Mouse (Mus musculus): ENCODE measurements around the gene Pign.

The Pign gene

DNA sequence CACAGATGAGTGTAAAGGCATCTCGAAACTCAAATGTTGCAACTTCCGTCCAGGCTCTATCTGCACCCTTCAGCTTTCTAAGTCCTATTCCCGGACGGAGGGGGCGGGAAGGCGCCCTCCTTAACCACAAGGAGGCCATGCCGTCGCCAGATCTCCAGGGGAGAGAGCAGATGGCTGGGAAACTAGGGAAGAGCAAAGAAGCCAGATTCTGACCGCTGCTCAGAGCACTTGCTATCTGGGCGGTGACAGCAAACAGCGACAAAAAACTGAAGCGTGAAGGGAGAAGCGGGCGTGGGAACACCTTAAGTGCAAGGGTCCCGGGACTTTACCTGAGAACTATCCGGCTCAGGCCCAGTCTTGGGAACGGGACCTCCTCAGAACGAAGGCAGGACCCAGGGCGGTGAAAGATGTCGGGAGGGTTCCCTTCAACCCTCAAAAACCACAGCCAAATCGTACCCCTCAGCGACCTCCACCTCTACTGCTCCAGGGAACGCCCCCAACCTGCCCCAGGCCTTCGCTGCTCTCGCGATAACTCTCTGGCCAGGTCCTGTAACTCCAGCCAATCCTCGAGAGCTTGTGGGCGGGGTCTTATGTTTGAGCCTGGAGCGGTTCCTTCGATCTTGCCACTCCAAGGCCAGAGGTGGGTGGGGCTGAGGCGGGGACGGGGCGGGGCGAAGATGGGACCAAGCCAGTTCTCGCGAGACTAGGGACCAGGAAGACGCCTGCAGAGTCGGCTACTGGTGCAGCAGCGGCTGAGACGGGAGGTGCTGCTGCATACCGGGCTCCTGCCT lies at the start of gene Pign, which contains the start of gene Relch:
Gene Pign, minus strand, starts transcription at position 507 of the 791 bp plus-strand sequence.
Gene Relch, plus strand, starts transcription at position 691 of the 791 bp plus-strand sequence.
- peak; percentile 95 for DNase-seq

DNA sequence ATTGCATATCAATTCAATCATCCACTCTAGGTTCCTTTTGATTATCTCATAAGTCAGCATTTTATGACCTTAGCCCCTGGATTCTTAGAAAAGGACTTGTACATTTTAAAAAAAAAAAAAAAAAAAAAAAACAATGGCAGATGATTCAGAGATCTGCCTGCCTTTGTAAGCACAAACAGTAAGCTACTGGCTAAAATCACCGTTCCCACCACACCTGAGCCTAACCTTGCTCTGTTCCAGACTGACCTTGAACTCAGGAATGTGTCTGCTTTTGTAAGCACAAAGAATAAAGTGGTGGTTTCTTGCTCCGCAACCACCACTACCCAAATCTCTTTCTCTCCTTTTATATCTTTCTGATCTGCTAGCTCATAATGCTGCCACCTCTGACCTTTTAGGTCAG lies 49.3 kb upstream of the Pign start:
- DNase-seq, result no peak

DNA sequence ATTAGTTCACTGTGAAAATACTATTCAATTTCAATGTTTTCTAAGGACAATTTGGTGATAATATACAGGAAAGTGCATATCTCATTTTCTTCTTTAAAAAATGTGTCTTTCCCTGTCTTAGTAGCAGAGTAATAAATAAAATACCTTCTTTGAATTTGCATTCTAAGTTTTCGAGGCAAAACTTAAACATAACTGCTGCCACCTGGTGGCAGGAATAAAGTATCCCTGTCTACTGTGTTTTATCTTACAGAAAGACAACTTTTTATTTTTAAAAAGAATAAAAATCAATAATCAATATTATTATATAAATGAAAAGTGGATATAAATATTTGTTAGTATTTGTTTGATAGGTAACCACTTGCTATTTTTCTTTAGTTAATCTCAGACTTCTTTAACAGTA lies 47.8 kb upstream of the Pign start:
- DNase-seq, result no peak

DNA sequence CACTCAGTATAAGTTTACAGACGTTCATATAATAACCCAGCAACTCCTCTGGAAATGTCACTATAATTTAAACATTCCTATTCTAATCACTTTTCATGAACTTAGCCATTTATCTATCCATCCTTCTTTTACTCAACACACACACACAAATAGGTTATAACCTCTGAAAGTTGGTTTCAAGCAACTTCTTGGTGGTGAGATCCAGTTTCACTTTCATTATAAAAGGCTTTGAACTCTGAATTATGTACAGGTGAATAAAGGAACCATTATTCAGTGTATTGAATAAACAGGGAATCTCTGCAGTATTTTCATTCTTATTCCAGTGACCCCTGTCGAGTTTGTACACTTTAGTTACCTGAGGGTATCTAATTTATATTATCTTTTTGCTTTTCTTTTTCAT lies 45.9 kb upstream of the Pign start:
- DNase-seq, result no peak

DNA sequence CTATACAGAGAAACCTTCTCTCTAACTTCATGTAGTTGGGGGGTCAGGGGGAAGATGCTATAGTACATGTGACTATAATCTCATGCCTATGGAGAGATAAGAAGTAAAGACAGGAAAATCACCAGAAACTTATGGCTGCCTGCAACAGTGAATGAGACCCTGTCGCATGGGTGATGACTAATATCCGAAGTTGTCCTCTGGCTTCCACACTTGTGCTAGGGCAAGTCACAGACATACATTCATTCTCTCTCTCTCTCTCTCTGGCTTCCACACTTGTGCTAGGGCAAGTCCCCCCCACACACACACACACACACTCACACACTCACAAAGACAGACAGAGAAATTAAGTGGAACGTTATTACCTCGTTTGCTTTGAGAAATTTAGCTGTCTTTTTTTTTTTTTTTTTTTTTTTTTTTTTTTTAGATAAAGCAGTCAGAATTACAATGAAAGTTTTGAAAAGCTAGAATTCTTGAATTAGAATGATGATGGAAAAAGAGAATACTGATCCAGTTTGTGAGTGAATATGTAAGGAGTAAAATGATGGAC lies 37.6 kb upstream of the Pign start:
- no peak for DNase-seq

DNA sequence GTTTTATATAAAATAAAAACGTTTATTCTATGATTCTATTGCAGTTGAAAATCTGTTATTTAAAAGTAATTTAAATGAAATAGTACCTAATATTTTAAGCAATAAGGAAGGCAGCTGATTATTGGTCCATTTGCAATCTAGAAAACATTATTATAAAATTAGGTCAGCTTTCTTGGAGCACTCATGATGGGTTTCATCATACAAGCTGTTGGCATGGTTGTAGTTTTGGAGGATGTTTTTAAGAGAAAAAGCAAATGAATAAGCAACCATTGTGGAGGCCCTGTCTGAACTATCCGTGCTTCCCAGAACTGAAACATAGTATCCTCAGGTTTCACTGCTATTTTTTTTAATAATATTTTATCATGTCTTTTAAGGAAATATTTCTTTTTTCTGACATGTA lies 32.1 kb upstream of the Pign start:
- no peak for DNase-seq

DNA sequence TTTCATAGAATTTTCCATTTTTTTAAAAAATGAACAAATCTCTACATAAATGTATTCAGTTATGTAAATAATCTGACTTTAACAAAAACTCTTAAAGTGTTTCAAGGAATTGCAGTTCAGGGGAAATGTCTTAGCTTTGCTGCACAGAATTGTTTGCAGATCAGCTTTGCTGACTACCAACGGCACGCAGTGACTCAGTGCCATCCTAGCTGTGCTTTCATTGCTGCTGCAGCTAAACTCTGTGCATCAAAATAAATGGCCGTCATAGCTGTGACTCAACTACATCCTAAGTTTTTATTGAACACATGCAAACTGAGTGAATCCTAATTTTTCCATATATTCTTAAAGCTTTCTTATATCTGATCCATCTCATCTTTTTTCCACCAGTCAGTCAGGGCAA lies 22.0 kb upstream of the Pign start:
- peak; percentile 15 for DNase-seq

DNA sequence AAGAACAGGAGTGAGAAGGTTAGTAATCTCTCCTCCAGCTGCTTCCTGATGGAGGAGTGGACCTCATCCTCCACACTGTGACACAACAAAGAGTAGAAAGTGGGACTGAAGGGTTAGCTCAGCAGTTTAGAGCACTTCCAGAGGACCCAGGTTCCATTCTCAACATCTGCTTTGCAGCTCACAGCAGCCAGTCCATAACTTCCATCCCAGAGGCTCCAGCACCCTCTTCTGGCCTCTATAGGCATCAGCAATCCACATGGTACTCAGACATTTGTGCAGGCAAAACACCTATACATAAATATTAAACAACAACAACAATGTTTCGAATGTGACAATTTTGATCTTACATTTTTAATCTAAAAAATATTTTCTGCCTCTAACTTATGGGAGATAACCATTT lies 17.1 kb upstream of the Pign start:
- no peak for DNase-seq

DNA sequence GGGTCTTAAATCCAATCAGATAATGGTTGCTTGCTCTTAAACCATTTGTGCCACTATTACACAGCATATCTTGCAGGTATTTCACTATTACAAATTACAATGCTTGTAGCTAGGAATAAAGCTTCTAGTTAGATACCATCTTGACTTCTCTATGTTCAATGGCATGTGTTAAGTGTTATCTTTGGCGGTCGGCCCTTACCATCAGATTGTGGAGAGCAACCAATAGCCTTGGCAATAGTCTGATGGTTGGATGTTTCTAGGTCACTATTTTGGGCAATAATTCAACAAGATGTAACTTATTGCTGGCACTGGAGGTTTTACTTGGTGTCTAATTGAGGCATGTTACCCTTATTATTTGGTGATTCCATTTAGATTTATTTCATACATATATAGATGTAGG lies 11.3 kb upstream of the Pign start:
- no peak for DNase-seq

DNA sequence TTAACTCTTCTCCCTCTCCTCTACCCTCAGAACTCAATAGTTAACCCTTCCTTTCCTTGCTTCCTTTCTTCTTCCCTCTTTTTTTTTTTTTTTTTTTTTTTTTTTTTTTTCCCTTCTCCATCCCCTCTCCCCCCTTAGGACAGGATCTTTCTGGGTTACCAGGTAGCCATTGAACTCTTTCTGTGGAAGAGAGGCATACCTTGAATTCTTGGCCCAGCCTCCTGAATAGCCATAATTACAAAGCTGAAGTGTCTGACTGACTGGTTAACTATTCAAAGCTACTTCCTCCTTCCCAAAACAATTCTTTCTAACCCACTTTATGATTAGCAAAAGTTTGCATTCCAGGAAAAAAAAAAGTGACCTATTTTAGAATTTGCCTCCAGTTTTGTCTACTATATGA lies 6.2 kb upstream of the Pign start:
- no peak for DNase-seq

DNA sequence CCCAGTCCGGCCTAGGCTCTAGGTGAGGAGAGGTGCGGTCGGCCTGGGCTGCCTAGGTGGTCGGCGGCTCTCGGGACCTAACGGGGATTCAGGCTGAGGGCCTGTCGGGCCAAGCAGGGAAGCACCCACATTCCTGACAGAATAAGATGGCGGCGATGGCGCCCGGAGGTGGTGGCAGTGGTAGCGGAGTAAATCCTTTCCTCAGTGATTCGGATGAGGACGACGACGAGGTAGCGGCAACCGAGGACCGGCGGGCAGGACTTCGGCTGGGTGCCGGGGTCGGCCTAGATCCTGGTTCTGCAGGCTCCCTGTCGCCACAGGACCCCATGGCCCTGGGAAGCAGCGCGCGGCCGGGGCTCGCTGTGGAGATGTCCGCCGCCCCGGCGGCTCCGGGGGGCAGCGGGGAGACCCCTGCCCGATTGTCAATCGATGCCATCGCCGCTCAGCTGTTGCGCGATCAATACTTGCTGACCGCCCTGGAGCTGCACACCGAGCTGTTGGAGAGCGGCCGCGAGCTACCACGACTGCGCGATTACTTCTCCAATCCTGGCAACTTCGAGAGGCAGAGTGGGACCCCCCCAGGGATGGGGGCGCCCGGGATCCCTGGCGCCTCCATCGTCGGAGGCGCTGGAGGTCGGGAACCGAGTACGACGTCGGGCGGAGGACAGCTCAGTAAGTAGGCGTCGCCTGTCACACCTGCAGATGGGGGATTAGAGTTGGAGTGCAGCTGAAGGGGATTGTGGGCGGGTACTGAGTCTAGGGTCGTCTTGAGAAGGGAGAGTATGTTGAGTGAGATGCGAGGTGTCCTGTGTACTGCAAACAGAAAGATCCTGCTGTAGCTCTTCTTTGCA lies 710 bp upstream of the Pign start:
- DNase-seq, result peak; percentile 10

DNA sequence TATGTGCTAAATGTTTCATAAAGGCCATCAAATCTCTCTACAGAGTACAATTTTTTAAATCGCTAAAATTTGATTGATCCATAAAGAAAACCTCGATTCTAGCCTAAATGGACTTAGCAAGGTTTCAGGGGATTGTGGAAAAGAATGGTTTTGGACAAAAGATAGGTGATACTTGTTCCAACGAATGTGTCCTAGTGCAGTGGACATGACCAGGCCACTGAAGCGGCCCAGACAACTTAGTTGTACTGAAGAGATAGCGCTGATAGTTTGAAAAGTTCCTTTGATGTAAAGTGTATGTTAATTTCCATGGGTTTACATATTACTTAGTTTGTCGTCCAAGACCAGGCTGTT lies 682 bp downstream of the Pign start:
- no peak for DNase-seq

DNA sequence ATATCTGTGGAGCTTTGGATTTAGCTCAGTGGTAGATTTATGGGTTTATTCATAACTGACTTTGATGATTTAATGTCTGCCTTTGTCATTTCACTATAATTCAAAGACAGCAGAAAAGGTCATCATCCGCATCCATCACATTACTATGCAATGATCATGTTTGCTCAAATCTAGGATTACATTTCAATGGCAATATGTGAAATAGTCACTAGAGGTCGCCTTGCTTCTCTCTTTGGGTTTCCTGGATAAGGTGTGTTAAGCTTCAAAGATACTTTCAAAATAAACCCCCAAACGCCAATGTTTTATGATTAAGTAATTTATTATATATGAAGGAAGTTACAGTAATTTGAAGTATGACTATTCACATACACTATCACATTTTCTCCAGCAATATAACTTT lies 3.5 kb downstream of the Pign start:
- DNase-seq, result no peak

DNA sequence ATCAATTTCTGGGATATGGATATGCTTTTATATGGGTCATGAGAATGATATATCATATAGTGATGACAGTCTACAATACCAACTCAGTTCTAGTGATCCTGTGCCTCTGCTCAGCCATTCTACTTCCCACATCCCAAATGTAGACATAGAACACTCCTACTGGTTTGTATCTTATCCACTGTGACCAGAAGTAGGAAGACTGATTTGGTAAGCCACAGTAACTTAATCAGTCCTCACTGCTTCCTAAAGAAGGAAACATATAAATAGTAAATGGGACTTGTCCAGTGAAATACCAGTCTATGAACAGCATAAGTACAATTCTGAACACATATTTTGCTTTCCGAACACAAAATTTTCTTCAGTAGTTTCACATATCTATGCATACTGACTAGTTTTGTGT lies 9.5 kb downstream of the Pign start:
- DNase-seq, result no peak

DNA sequence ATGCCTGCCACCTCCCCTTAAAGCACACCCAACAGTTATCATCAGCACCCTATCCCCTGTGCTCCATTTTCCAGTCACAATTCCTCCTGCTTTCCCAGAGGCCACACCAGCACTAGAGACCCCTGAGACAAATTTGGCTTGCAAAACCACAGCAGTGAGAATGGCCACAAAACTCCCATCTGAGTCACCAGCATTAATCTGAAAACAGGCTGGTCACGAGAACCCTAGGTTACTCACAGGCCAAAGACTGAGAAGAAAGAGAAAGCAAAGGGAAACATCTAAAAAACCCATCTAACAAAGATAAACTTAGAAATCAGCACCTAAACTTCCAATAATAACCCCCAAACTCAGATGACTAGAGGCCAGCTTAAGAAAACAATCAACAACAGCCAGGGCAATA lies 12.8 kb downstream of the Pign start:
- no peak for DNase-seq

DNA sequence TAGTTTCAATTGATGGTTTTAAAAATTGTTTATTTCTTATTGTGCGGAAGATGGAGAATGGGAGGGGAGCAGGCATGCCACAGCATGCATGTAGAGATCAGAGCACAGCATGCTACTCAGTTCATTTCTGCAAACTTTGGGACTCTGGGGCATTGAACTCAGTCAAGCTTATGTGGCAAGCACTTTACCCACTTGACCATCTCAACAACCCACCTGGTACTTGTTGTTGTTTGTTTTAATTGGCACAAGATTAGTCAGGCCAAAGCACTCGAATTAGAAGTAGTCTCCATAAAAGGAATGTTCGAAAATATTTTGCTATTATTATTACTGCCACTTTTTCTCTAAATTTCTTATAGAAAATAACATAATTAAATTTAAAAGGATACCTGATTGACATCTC lies 19.4 kb downstream of the Pign start:
- no peak for DNase-seq

DNA sequence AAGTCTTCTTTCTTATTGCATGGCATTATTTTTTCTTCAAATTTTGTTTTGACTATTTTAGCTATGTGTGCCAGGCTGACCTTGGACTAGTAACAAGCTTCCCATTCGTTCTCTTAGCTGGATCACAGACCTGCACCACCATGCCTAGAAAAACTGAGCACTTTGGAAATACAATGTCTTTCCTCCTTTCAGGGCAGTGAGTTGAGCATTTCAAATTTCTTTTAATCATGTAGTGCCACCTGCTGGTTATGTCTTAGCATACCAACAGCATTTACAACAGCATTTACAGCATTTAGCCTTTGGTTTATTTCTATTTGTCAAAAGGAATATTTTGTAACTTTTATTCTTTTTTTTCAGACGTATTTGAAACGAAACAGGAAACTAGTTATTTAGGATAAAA lies 33.0 kb downstream of the Pign start:
- DNase-seq, result no peak

DNA sequence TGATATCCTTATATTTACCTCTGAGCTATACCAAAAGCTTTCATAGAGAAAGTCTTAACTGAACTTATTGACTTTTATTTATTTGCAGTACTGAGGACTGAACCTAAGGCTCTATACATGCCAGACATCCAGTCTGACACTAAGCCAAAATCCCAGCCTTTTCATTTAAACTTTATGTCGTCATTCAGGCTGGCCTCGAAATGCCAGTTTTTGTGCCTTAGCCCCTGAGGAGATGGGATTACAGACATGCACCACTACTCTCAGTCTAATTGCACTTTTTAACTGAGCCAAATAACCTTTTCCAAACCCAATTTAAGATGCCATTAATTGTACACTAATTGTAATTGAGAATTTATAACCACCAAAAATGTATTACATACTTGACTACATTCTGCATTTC lies 73.8 kb downstream of the Pign start:
- DNase-seq, result no peak

DNA sequence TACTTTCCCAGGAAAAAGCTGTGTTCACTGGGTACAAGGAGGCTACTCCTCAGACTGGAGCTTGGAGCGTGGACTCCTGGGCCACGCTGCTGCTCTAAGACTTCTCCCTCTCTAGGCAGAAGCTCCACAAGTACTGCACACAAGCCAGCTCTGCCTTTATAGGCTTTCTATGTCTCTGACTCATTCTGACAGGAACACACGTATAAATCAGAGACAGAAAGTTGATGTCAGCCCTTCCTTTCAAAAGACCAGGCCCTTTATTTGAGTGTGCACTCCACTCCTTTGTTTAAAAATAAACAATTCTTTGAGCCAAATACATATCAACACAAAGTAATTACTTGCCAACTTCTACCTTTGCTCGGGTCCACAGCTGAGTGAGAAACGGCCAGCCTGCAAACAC lies 74.8 kb downstream of the Pign start:
- no peak for DNase-seq

DNA sequence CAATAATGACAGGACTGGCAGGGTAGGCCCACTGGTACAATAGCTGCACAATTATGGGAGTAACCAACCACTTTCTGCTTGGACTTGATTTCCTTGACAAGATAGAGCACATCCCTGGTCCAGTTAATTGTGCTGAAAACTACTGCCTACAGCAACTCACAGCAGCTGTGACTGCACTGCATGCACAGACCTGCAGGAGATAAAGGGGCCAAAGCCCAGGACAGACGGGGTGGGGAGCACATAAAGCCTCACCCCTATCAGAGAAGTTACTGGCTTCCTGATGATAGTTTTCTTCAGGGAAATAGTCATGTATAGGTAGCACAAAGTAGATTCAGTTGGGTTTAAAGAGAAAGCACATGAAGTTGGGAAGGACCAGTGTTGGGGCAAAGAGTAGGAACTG lies 80.7 kb downstream of the Pign start:
- DNase-seq, result no peak

DNA sequence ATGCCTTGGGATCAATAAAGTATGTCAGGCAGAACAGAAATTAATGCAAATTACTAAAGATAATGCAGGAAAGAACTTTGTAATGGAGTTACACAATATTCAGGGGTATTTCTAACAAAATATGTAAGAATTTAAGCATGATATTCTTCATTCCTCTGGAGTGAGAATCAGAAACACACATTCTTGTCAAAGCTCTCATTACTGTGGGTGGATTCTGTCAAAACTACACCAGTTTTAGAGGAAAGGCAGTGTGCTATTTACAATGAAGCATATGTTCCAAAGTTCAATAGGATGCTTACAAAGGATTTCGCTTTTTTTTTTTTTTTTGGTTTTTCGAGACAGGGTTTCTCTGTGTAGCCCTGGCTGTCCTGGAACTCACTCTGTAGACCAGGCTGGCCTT lies 82.6 kb downstream of the Pign start:
- DNase-seq, result no peak

DNA sequence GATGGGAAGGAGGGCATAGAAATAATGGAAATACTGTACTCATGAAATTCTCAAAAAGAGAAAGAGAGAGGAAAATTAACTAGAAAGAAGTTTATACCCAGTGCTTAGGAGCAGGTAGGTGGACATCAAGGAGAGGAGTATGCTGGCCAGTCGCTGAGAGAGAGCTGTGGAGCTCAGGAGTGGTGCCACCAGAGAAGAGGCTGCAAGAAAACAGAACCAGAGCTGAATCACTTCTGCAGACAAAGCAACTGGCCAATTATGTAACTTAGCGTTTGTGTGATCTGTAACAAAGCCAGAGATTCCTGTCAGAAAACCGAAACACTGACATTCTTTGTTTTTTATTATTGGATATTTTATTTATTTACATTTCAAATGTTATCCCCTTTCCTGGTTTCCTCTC lies 97.4 kb downstream of the Pign start:
- DNase-seq, result no peak

DNA sequence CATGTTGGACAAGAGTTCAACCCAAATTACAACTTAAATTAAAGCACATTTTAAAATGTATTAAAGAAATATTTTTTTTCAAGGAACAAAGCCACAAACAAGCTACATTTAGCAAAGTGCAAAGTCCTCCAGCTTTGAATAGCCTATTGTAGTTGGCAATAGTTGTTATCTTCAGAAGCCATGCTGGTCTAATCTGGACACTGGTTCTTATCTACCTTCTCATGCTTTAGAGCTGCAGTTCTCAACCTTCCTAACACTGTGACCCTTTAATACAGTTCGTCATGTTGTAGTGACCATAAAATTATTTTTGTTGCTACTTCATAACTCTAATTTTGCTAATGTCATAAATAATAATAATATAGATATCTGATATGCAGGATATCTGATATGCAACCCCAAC lies 99.2 kb downstream of the Pign start:
- DNase-seq, result no peak

DNA sequence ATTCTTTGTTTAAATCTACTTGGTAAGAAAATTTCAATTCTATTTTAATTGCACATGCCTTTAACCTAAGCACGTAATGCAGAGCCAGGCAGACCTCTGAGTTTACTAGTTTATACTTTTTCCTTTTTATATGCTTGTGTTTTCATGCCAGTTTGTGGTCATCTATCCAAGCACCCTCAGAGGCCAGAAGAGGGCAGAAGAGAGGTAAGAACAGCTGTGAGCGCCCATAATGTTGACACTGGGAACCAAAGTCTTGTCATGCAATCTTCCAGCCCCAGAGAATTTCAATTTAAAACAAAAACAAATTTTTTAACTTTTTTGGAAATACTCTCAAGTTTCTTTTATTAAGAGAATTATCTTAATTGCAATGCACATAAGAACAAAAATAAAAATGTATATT lies 99.7 kb downstream of the Pign start:
- DNase-seq, result no peak

Measured in right cerebral cortex, postnatal 25 days (tissue).